Comparison of ENCODE assay signal across 23 mouse cellular contexts in the genomic region with DNA sequence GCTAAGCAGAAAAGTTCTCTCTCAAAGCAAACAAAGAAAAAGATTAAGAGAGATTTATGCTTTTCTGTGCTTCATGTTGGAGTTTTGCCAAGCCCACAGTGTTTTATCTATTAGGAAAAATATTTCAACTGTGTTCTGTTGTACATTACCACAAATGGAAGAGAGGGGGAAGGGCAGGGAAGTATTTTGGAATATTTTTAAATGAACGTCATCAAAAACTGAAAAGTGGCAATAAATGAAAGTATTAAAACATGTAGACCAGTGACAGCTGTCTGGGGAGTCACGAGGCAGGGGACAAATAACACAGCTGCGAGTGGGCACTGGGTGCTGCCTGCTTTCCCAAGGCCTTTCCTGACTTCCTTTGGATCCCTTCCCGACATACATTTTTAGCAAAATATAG. TPM values are rescaled to one million over a fixed set of nuclear protein-coding genes. Genes with fewer than 3 reads are reported as not detected.
DNase-seq lines count a peak whose midpoint lies in the region; ATAC-seq and TF ChIP-seq lines count a peak whose summit lies in the region.
"Had no signal": no experiment of that assay in that cellular context is flagged by ENCODE, and none has a peak within 500 bp of the region (broad histone marks: within the 10 kb centered on the region; RNA-seq: fewer than 3 reads in every experiment).

No protein-coding gene starts in this region.

- no peak for TF ChIP-seq POLR2A in heart, adult 2 months (IDR thresholded peaks at IDR 0.05; ENCODE audit: insufficient read depth, low read depth, low read length)
- TF ChIP-seq POLR2A in lung, adult 2 months (IDR thresholded peaks at IDR 0.05; ENCODE audit: borderline replicate concordance, extremely low read depth, low read depth, low read length), result no peak
- no peak for TF ChIP-seq POLR2A in myocyte (IDR thresholded peaks at IDR 0.05; ENCODE audit: insufficient read length, low read depth)
- no peak for TF ChIP-seq POLR2A in cerebellum, adult 2 months (IDR thresholded peaks at IDR 0.05; ENCODE audit: borderline replicate concordance, insufficient read depth, low read length)

- H3K4me2 ChIP-seq in heart, embryonic 13.5 days, result no peak overlapping the region
- H3K4me2 ChIP-seq in lung, embryonic 14.5 days, result no peak overlapping the region
- peak overlapping the region; percentile 46 for H3K4me2 ChIP-seq in myocyte (ENCODE audit: low read depth)
- H3K4me2 ChIP-seq: embryonic facial prominence, embryonic 15.5 days; forebrain, embryonic 15.5 days; hindbrain, embryonic 14.5 days had no signal

- H3ac ChIP-seq in myocyte (ENCODE audit: control insufficient read depth, insufficient read length), result no peak overlapping the region

- no peaks in the 10 kb centered on the region; the same call in 1 of the 2 replicates for H3K9me3 ChIP-seq in heart, embryonic 13.5 days
- H3K9me3 ChIP-seq in lung, embryonic 14.5 days (ENCODE audit: low read depth, low read length), result peaks cover 3% of the 10 kb centered on the region; the same call in 1 of the 2 replicates
- H3K9me3 ChIP-seq: embryonic facial prominence, embryonic 15.5 days; forebrain, embryonic 15.5 days; hindbrain, embryonic 10.5 days had no signal

- H3K27me3 ChIP-seq in heart, embryonic 13.5 days (replicated peaks), result peaks cover 7% of the 10 kb centered on the region; the same call in 1 of the 2 replicates
- no peaks in the 10 kb centered on the region for H3K27me3 ChIP-seq in heart, adult 2 months (ENCODE audit: control insufficient read depth, insufficient read depth, low read length)
- no peaks in the 10 kb centered on the region for H3K27me3 ChIP-seq in lung, embryonic 14.5 days (ENCODE audit: insufficient read depth, low read length)
- H3K27me3 ChIP-seq in myocyte (ENCODE audit: control insufficient read depth, insufficient read depth, insufficient read length), result no peaks in the 10 kb centered on the region
- H3K27me3 ChIP-seq in cerebellum, adult 2 months (ENCODE audit: control insufficient read depth, insufficient read depth, low read length), result no peaks in the 10 kb centered on the region
- H3K27me3 ChIP-seq: embryonic facial prominence, embryonic 15.5 days; forebrain, embryonic 15.5 days; Patski had no signal

- WGBS in heart, embryonic 13.5 days, result 66% methylated on average over 4 of the region's 4 CpGs
- WGBS in heart, adult 2 months, result 51% methylated on average over 4 of the region's 4 CpGs
- WGBS in lung, embryonic 14.5 days, result 34% methylated on average over 4 of the region's 4 CpGs
- WGBS in lung, adult 2 months, result 63% methylated on average over 4 of the region's 4 CpGs
- WGBS in cerebellum, adult 2 months, result 67% methylated on average over 4 of the region's 4 CpGs

- H3K27ac ChIP-seq in heart, embryonic 13.5 days (replicated peaks), result peak overlapping the region; percentile 24
- no peak overlapping the region for H3K27ac ChIP-seq in heart, adult 2 months
- no peak overlapping the region for H3K27ac ChIP-seq in lung, embryonic 14.5 days (ENCODE audit: low read depth)
- no peak overlapping the region for H3K27ac ChIP-seq in cerebellum, adult 2 months (ENCODE audit: insufficient read depth, low read length)
- H3K27ac ChIP-seq: embryonic facial prominence, embryonic 15.5 days; forebrain, embryonic 15.5 days; hindbrain, embryonic 10.5 days; hindbrain, embryonic 14.5 days had no signal

- no peak for DNase-seq in heart, adult 2 months
- peak; percentile 81 for DNase-seq in lung, embryonic 14.5 days
- DNase-seq in lung, adult 2 months, result no peak
- DNase-seq in lung, postnatal 10 days, result peak; percentile 22
- no peak for DNase-seq in lung, postnatal 36 days
- DNase-seq in cerebellum, adult 2 months, result no peak
- DNase-seq: adrenal gland, postnatal 14 days; cerebellum, adult 11-12 months; cerebellum, adult 9-11 months; cerebellum, postnatal 36 days; gastrocnemius, postnatal 10 days; heart, postnatal 10 days had no signal

- no peaks in the 10 kb centered on the region for H3K36me3 ChIP-seq in heart, embryonic 13.5 days
- H3K36me3 ChIP-seq in heart, adult 2 months (ENCODE audit: control insufficient read depth, insufficient read depth, low read length), result no peaks in the 10 kb centered on the region
- H3K36me3 ChIP-seq in lung, embryonic 14.5 days (ENCODE audit: insufficient read depth), result no peaks in the 10 kb centered on the region
- no peaks in the 10 kb centered on the region for H3K36me3 ChIP-seq in myocyte (ENCODE audit: control insufficient read depth, insufficient read depth)
- H3K36me3 ChIP-seq: embryonic facial prominence, embryonic 15.5 days; forebrain, embryonic 15.5 days; G1E; hindbrain, embryonic 10.5 days had no signal

- H3K9ac ChIP-seq in heart, embryonic 13.5 days, result no peak overlapping the region
- no peak overlapping the region for H3K9ac ChIP-seq in heart, adult 2 months (ENCODE audit: low read depth, low read length)
- no peak overlapping the region for H3K9ac ChIP-seq in lung, embryonic 14.5 days
- H3K9ac ChIP-seq: embryonic facial prominence, embryonic 15.5 days; forebrain, embryonic 15.5 days; hindbrain, embryonic 14.5 days had no signal

- intact Hi-C loops in heart, adult 2 months (cut with DNase I), result no loop called here

- H3K4me1 ChIP-seq in heart, embryonic 13.5 days, result no peaks in the 10 kb centered on the region
- peaks cover 1% of the 10 kb centered on the region for H3K4me1 ChIP-seq in heart, adult 2 months (ENCODE audit: control insufficient read depth, insufficient read depth, low read length)
- no peaks in the 10 kb centered on the region for H3K4me1 ChIP-seq in lung, embryonic 14.5 days (ENCODE audit: insufficient read depth)
- H3K4me1 ChIP-seq in lung, adult 2 months (ENCODE audit: control insufficient read depth, insufficient read depth, low read length), result peaks cover 5% of the 10 kb centered on the region; the same call in 1 of the 2 replicates
- H3K4me1 ChIP-seq in cerebellum, adult 2 months (ENCODE audit: control insufficient read depth, insufficient read depth, low read length), result no peaks in the 10 kb centered on the region
- H3K4me1 ChIP-seq: forebrain, embryonic 15.5 days; hindbrain, embryonic 10.5 days had no signal

- H3K79me2 ChIP-seq in heart, adult 2 months (replicated peaks; ENCODE audit: control insufficient read depth, insufficient read depth, low read length), result no peaks in the 10 kb centered on the region
- no peaks in the 10 kb centered on the region for H3K79me2 ChIP-seq in myocyte (ENCODE audit: control insufficient read depth, insufficient read depth)

- no peak overlapping the region for H3K4me3 ChIP-seq in heart, embryonic 13.5 days
- no peak overlapping the region for H3K4me3 ChIP-seq in heart, adult 2 months
- H3K4me3 ChIP-seq in lung, embryonic 14.5 days (ENCODE audit: low read depth, low read length), result no peak overlapping the region
- H3K4me3 ChIP-seq in lung, adult 2 months (replicated peaks; ENCODE audit: extremely low read depth, low read depth, low read length), result no peak overlapping the region
- no peak overlapping the region for H3K4me3 ChIP-seq in myocyte
- no peak overlapping the region for H3K4me3 ChIP-seq in cerebellum, adult 2 months (replicated peaks; ENCODE audit: insufficient read depth, low read depth, low read length)
- H3K4me3 ChIP-seq: embryonic facial prominence, embryonic 15.5 days; erythroblast, embryonic 14.5 days; forebrain, embryonic 15.5 days; hindbrain, embryonic 10.5 days had no signal

- TF ChIP-seq EP300 in heart, adult 2 months (IDR thresholded peaks at IDR 0.05; ENCODE audit: insufficient read depth, low read depth, low read length), result no peak

- no peak for ATAC-seq in heart, embryonic 13.5 days (ENCODE audit: extremely low read depth, insufficient number of reproducible peaks, low FRiP score, low TSS enrichment)
- ATAC-seq in lung, embryonic 14.5 days (ENCODE audit: insufficient read depth), result 0 out of 2 replicates have a peak, but pooled peaks have one; percentile 38
- ATAC-seq: activated CD4-positive, CD25-positive, alpha-beta regulatory T cell, adult 4 months; CD4-positive, CD25-positive, alpha-beta regulatory T cell, adult 4 months; forebrain, embryonic 15.5 days; Patski had no signal

- TF ChIP-seq CTCF in heart, adult 2 months (IDR thresholded peaks at IDR 0.05), result no peak
- no peak for TF ChIP-seq CTCF in lung, embryonic 14.5 days (IDR thresholded peaks at IDR 0.05; ENCODE audit: low read depth)
- no peak for TF ChIP-seq CTCF in lung, adult 2 months (IDR thresholded peaks at IDR 0.05; ENCODE audit: insufficient read depth, low read length)
- TF ChIP-seq CTCF in cerebellum, adult 2 months (IDR thresholded peaks at IDR 0.05; ENCODE audit: borderline replicate concordance, insufficient read depth, low read depth, low read length), result no peak

TF ChIP-seq in myocyte, 11 proteins besides CTCF, POLR2A, EP300 and RAD21 (continues in another document):
- TF ChIP-seq SRF (IDR thresholded peaks at IDR 0.05; ENCODE audit: control insufficient read depth, insufficient read length, low read depth), result no peak
- TF ChIP-seq MYOD1 (IDR thresholded peaks at IDR 0.05; ENCODE audit: control insufficient read depth in 1 of 3, insufficient read length in 2 of 3, low read depth in 2 of 3), result peak; percentile 30 to 85 (median 74)
- TF ChIP-seq REST (IDR thresholded peaks at IDR 0.05; ENCODE audit: insufficient read depth, insufficient read length), result no peak
- peak; percentile 38 for TF ChIP-seq TCF3 (IDR thresholded peaks at IDR 0.05; ENCODE audit: insufficient read length, low read depth)
- TF ChIP-seq CEBPB (IDR thresholded peaks at IDR 0.05; ENCODE audit: insufficient read depth, poor library complexity, severe bottlenecking), result no peak
- peak; percentile 33 to 81 (median 54) for TF ChIP-seq MYOG (IDR thresholded peaks at IDR 0.05; ENCODE audit: control insufficient read depth in 1 of 3, insufficient read depth in 1 of 3, insufficient read length in 2 of 3, low read depth in 2 of 3)
- TF ChIP-seq USF1 (IDR thresholded peaks at IDR 0.05; ENCODE audit: low read depth), result peak; percentile 14
- no peak for TF ChIP-seq POLR2AphosphoS2 (IDR thresholded peaks at IDR 0.05; ENCODE audit: insufficient read length, low read depth)

RNA-seq across cellular contexts. Expression of a gene that starts 12.7 kb away (rescaled TPM):
- 0.70 and 1.1 TPM in 2 replicates for polyA plus RNA-seq in heart, embryonic 13.5 days (2015; fragmentation: Nextera tagmentation; extraction: Ambion mirVana)
- under 1 TPM; 0.29 to 0.45 TPM for total RNA-seq in heart, adult 2 months (2021)
- 0.29 and 0.43 TPM in 2 replicates for polyA plus RNA-seq in heart, adult 2 months (2012; rRNA removed)
- polyA plus RNA-seq in lung, embryonic 14.5 days (2014; fragmentation: Nextera tagmentation; extraction: Ambion mirVana), result 0.84 and 0.85 TPM in 2 replicates
- 0.16 and 0.36 TPM in 2 replicates for polyA plus RNA-seq in lung, adult 2 months (2012; rRNA removed)
- 0.32 TPM for polyA plus RNA-seq in myocyte (2012; fragmentation: generic; extraction: Trizol)
- polyA plus RNA-seq in cerebellum, adult 2 months (2012; rRNA removed), result 0.98 and 1.1 TPM in 2 replicates
- polyA plus RNA-seq: erythroblast, embryonic 14.5 days; G1E had no signal

RNA-seq across cellular contexts. Expression of a gene that starts 56.1 kb away (rescaled TPM):
- 5.1 and 5.5 TPM in 2 replicates for polyA plus RNA-seq in heart, embryonic 13.5 days (2015; fragmentation: Nextera tagmentation; extraction: Ambion mirVana)
- 1 to 10 TPM in 1 of 2 experiments, under 1 TPM in 1; 0.64 to 1.6 TPM for total RNA-seq in heart, adult 2 months (2021)
- polyA plus RNA-seq in heart, adult 2 months (2012; rRNA removed), result 2.3 and 2.7 TPM in 2 replicates
- polyA plus RNA-seq in lung, embryonic 14.5 days (2014; fragmentation: Nextera tagmentation; extraction: Ambion mirVana), result 6.1 and 6.8 TPM in 2 replicates
- 2.8 and 4.5 TPM in 2 replicates for polyA plus RNA-seq in lung, adult 2 months (2012; rRNA removed)
- 1.9 TPM for polyA plus RNA-seq in myocyte (2012; fragmentation: generic; extraction: Trizol)
- polyA plus RNA-seq in cerebellum, adult 2 months (2012; rRNA removed), result 117 TPM in 2 replicates
- polyA plus RNA-seq: erythroblast, embryonic 14.5 days; G1E had no signal

Comparison
In these comparisons a context has a peak if more than half of its experiments do, and no peak if none do; other contexts are left out.
1. DNase-seq: peak in lung, embryonic 14.5 days (single experiment) and lung, postnatal 10 days (single experiment); none in heart, adult 2 months (0 of 2), lung, adult 2 months (single experiment), lung, postnatal 36 days (single experiment) and cerebellum, adult 2 months (0 of 2).
2. RNA of a gene that starts 56.1 kb away (polyA plus RNA-seq): 117 TPM in cerebellum, adult 2 months; 6.1 to 6.8 TPM in lung, embryonic 14.5 days, 5.1 to 5.5 TPM in heart, embryonic 13.5 days, 2.8 to 4.5 TPM in lung, adult 2 months, 2.3 to 2.7 TPM in heart, adult 2 months and 1.9 TPM in myocyte (single experiment); every median in the first group is over 10 times any median in the second.